Mouse (Mus musculus) thymus, postnatal 25 days (tissue): ENCODE measurements around the gene Cdc34b.
A peak's percentile ranks its signal among the peaks of the same experiment; 100 is the strongest.
"Not testable (repeated sequence)": the region's sequence is repeated elsewhere in the genome, so short reads cannot be mapped to it uniquely, and the experiment has no call there.

Experiments used
- DNase-seq: peaks from one replicate; pipeline ENCODE4 v3.0.0; 2022

Cdc34b gene

GRCm38 (mm10) chr11:94741732-94742272, at the start of gene Cdc34b:
Gene Cdc34b, plus strand, starts transcription at chr11:94741782.
- no peak for DNase-seq

DNA sequence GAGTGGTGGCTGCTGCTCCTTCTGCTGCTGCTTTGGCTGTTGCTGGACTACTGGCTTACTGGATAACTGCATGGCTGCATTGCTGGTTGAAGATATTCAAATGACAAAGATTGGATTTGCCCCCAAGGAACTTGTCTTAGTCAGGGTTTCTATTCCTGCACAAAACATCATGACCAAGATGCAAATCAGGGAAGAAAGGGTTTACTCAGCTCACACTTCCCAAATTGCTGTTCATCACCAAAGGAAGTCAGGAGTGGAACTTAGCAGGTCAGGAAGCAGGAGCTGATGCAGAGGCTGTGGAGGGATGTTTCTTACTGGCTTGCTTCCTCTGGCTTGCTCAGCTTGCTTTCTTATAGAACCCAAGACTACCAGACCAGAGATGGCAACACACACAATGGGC, 49.1 kb upstream of the Cdc34b start:
- not testable (repeated sequence) for DNase-seq

GRCm38 (mm10) chr11:94695508-94695907, 46.1 kb upstream of the Cdc34b start:
- DNase-seq, result peak; percentile 21

DNA sequence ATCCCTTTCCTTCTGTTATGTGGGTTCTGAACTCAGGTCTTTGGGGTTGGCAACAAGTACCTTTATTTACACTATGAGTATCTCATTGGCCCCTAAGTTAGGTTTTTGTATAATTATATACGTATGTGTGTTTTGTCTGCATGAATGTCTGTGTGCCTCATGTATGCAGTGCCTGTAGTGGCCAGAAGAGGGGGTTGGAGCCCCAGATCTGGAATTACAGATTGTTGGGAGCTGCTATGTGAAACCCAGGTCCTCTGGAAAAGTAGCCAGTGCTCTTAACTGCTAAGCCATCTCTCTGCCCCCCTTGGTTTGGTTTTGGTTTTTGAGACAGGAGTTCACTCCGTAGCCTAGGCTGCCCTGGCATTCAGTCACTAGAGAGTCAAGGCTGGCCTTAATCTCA, 44.4 kb upstream of the Cdc34b start:
- DNase-seq, result peak; percentile 49

DNA sequence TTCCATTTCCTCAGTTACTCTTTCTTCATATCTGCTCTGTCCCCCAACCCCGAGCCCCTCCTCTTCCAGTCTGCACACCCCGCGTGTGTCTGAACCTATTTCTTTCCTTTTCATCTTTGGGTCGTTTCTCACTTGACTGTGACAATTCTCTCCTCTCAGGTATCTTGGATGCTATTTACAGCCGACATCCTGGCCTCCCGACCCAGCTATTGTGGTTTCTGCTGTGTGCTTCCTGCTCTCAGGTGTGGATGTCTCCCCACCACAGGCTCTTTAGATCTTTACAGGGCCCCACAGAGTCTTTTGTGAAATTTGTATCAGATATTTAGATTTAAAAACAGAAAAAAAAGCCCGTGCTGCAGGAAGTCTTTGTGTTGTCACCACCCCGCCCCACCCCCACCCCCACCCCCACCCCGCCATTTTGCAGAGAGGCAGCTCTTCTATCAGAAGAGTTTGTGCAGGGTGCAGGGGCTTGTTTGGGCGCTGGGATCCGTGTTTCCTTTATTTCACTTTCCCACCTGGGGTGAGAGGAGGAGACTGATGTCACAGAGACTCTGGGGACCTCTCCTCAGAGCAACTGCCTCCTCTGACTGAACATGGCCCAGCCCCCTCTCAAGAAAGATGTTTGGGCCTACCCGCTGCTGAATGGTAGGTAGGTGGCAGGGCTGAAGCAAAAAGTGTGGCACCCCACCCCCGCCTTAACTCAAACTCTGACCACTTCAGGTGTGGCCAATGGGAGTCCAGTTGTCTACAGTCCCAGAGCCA, 43.7 kb upstream of the Cdc34b start:
- peak; percentile 73 for DNase-seq

- DNase-seq, result no peak
Observed at GRCm38 (mm10) chr11:94699399-94699798, 42.2 kb upstream of the Cdc34b start.

DNA sequence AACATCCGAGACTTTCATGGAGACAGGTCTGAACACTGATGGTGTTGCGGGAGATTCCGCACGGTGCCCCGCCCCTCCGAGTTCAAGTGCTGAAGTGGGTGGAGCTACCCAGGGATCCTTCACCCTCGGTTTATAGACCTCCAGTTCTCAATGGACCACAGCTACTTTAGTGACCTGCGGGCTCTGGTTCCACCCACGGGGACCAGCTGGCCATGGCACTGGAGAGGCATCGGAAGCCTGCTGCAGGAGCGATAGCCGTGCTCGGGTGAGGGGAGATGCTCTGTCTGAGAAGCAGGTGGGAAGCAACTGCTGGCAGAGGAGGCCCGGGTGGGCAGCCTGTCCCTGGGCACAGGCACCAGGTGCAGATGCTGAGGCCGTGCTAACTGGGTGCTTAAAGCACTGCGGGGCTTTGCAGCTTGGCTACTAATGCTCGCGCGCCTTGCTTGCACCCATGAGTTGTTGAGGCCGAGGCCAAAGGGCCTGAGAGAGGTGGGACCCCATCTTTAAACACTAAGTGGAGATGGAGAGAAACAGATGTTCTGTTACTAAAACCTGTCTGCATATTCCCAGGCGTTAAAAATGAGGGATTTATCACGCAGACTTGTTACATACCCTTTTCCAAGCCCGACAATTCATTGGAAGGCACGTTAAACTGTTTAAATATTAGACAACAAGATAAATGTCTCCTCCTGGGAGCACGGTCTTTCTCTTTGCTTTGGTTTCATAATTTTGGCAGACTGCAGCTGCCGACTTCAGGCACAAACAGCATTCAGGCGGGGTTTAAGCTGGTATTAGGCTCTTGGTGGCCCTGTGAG, 40.0 kb upstream of the Cdc34b start:
- DNase-seq, result no peak

GRCm38 (mm10) chr11:94702216-94702610, 39.4 kb upstream of the Cdc34b start:
- no peak for DNase-seq

DNA sequence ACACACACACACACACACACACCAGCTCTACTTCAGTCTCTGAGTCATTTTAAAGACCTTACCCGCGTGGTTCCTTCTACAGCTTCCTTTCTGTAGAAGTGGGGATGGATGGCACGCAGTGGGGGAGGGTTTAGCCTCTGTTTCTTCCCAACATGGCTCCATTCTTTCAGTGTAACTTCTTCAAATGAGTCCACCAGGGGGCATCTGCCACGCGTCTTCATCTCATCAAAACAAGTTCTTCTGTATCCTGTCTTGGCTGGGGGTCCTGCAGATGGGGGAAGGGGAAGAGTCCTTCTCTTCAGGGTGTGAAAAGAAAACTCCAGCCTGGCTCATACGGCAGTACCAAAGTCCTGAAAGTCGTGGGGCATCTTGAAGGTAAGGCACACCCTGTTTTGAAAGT, 37.6 kb upstream of the Cdc34b start:
- DNase-seq, result peak; percentile 33

DNA sequence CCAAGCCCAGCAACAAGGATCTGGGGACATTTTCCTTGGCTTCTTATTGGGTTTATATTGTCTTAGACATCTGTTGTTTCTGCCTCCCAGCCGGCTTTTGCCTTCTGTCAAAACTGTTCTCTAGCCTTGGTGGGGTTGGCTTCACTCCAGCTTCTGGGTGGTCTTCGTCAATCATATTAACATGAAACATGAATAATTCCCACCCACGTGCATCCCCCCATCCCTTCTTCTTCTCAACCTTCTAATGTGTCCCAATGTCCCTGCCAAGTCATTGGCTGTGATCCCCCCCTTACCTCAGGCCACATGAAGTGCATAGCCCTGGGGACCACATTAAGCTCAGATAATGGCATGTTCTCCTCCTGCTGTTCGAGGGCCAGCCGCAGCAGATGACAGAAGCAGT, 37.1 kb upstream of the Cdc34b start, which contains the start of gene Gm11541:
Gene Gm11541 (minus strand): TSS at position 28 of the 400 bp plus-strand sequence.
- no peak for DNase-seq

- no peak for DNase-seq
Observed at GRCm38 (mm10) chr11:94713246-94713860, 28.2 kb upstream of the Cdc34b start.

DNA sequence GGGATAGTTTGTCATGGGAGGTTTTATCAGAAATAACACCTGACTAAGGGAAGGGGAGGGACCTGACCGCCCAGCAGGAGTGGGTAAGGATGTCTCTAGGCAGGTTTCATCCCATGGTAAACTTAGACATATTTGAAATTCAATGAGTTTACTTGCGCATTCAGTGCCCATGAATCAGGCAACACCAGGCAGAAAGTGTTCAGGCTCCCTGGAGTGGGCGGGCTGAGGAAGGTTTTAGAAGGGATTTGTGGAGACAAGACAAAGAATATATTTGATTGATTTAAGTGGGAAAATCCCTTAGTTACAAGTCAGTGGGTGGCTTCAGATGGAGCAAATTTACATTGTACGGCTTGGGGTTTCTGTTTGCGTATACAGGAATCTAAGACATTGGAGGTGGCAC, 26.0 kb upstream of the Cdc34b start:
- DNase-seq, result no peak

- peak; percentile 65 for DNase-seq
Observed at GRCm38 (mm10) chr11:94716754-94717153, 24.8 kb upstream of the Cdc34b start.

DNA sequence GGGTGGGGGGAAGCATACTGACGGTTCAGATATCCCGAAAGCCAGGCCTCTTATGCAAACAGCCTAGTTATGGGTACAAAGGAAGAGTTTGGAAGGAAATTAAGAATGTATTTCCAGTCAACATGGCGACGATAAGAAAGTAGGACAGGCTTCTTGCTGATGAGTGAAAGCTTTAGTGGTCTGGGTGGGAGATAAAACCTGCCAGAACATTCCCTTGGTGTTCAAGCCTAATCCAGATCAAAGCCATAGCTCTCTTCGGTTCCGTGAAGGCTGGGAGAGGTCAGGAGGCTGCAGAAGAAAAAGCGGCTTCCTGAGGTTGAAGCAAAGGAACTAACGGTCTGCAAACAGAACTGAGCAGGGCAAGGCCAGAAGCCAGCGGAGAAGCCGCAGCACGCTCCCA, 24.3 kb upstream of the Cdc34b start:
- no peak for DNase-seq

- DNase-seq, result no peak
Observed at GRCm38 (mm10) chr11:94718113-94718909, 23.3 kb upstream of the Cdc34b start.

DNA sequence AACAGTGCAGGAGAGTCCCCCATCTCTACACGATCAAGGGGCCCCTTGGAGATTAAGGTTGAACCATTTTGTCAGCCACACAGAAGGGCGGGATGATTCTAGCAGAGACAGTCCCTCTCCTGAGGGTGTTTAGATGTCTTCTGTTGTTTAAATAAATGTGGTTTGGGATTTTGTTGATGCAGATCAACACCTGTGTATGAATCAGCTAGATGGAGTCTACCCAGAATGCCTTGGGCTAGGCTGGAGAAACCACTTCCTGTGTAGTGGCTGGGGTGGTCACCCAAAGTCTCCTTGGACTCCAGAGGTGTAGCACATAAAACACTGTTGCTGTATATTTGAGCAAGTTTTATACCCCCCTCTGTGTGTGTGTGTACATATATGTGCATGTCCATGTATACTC, 22.4 kb upstream of the Cdc34b start:
- DNase-seq, result peak; percentile 55

DNA sequence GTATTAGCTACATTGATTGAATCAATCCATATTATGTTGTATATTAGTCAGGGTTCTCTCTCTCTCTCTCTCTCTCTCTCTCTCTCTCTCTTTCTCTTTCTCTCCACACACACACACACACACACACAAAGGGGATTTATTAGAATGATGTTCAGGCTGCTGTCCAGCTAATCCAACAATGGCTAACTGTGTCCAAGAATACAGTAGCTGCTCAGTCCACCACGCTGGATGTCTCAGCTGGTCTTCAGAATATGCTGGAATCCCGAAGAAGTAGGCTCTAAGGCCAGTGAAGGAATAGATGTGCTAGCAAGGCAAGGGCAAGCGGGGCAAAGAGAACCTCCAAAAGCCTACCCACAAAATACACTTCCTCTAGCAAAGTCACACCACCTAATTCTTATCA, 14.3 kb upstream of the Cdc34b start:
- DNase-seq, result no peak

DNA sequence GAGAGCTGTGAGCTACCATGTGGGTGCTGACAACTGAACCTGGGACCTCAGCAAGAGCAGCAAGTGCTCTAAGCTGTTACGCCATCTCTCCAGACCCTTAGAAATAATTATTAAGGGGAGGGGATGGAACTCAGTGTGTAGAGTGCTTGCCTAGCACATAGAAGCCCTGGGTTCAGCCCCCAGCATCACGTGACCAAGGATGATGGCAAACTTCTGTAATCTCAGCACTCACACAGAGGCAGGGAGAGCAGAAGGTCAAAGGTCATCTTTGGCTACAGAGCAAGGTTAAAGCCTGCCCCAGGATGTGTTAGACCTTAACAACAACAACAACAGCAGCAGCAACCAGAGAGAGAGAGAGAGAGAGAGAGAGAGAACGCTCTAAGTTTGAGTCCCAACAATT, 13.0 kb upstream of the Cdc34b start:
- DNase-seq, result no peak

DNA sequence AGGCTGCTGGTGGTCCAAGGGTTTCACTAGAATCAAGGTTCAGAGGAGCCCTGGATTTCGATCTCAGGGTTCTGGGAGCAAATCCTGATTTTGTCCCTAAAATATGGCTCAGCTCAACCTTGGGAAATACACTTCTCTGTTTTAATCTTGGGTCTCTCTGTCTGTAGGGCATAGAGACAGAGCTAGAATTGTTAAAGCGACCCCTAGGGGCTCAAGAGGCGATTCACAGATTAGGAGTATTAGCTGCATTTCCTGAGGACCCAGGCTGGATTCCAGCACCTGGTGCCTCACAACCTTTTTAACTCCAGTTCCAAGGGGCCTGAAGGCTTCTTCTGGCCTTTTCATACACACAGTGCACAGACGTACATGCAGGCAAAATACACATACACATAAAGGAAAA, 12.0 kb upstream of the Cdc34b start:
- no peak for DNase-seq

GRCm38 (mm10) chr11:94730261-94730660, 11.3 kb upstream of the Cdc34b start:
- peak; percentile 69 for DNase-seq

- DNase-seq, result no peak
Observed at GRCm38 (mm10) chr11:94731229-94731628, 10.4 kb upstream of the Cdc34b start.

DNA sequence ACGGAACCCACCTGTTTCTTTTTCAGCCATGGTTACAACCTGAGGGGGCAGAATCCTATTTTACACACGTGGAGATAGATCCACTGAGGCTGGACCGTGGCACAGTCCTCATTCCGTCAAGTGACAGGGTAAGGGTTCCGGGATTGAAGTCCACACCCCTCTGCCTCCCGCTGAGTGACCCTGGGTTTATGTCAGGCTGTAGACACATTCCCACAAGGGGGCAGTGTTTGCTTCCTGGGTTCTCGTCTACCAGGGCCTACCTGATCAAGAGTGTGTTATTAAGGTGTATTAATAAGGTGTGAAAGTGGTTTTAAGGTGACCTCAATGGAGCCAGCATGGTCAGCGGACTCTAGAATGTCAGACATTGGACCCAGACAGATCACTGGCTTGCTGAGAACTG, 8.8 kb upstream of the Cdc34b start:
- DNase-seq, result peak; percentile 34

DNA sequence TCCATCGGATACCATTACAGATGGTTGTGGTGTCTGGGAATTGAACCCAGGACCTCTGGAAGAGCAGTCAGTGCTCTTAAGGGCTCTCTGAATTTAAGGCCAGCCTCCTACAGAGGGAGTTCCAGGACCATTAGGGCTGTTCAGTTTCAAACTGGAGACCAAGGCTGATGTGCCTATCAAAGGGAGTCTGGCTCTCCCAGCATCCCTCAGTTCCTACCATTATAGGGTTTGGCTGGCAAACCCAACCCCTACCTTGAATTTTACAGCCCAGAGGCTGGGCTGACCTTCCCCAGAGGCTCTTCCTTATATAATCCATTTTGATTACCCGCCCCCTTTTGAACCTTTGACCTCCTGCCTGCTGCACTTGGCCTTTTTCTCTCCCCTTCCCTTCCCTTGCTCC, 5.8 kb upstream of the Cdc34b start:
- DNase-seq, result no peak
